Mouse (Mus musculus): ENCODE results near the gene Fgf14. TPM values are rescaled to one million over a fixed set of nuclear protein-coding genes. Genes with fewer than 3 reads are reported as not detected.
A peak's percentile ranks its signal among the peaks of the same experiment; 100 is the strongest.

The Fgf14 gene
- polyA plus RNA-seq, 1 experiment = 0.03 TPM

- WGBS = 8% methylated on average over 15 of the region's 15 CpGs
- Histone ChIP-seq H3K27ac (ENCODE audit: insufficient read depth, low read depth, low read length) (no peak overlapping the region), H3K36me3 (ENCODE audit: control insufficient read depth, insufficient read depth, low read length) (no peaks in the 10 kb centered on the region), H3K4me3 (ENCODE audit: low read depth, low read length) (no peak overlapping the region), H3K27me3 (ENCODE audit: control insufficient read depth, insufficient read depth, low read length) (no peaks in the 10 kb centered on the region), H3K4me1 (ENCODE audit: control insufficient read depth, insufficient read depth, insufficient read length, low read length) (no peaks in the 10 kb centered on the region)
- TF ChIP-seq POLR2A (IDR thresholded peaks at IDR 0.05; ENCODE audit: low read depth, low read length) = no peak
- TF ChIP-seq CTCF (IDR thresholded peaks at IDR 0.05; ENCODE audit: extremely low read depth, insufficient read length, insufficient replicate concordance, low read depth, low read length) = no peak
These were observed 484.1 kb downstream of the Fgf14 start for GRCm38 (mm10) chr14:124192815-124193142.

DNA sequence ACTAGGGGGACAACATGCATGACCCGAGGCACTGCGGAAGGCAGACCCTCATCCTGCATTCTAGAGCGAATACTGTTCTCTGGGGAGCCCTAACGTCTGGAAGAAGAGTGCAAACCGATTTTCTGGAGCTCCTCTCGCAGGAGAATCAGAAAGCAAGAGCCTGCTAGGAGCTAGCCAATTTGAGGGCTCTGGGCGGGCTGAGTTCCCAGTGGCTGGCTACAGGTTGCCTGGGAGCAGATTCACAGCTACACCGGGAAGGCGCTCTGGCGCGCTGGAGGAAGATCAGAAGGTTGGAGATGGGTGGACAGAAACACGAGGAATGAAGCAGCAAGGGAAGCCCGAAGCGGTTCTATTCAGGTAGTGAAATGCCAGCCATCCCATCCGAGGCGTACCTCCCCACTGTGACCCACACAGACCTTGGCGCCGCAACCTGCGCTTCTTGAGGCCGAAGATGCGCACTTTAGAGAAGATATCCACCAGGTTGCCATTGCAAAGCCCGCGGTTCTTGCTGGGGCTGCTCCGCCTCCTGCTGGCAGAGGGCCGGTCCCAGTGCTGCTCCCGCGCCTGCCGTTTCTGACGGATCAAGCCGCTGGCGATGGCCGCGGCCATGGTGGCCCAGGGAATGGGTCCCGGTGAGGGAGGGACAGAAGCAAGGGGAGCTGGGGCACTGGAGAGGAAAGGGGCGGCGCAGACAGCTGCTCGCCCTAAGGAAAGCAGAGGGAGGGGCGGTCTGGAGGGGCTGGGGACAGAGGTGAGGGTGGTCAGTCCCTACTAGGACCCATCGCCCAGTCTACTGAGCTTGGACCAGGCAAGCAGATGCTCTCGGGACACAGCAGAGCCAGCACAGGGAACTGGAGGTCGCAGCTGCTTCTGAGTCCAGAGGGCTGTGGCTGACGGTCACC, 484.8 kb downstream of the Fgf14 start:
- H3K4me3 ChIP-seq (ENCODE audit: low read depth, low read length) = 0 out of 2 replicates have a peak overlapping the region, but pooled peaks have one; percentile 0
- H3K36me3 ChIP-seq (ENCODE audit: control insufficient read depth, insufficient read depth, low read length) = no peaks in the 10 kb centered on the region
- WGBS = 4% methylated on average over 42 of the region's 42 CpGs
- no peaks in the 10 kb centered on the region for H3K27me3 ChIP-seq (ENCODE audit: control insufficient read depth, insufficient read depth, low read length)
- H3K27ac ChIP-seq (ENCODE audit: insufficient read depth, low read depth, low read length) = no peak overlapping the region
- TF ChIP-seq POLR2A (IDR thresholded peaks at IDR 0.05; ENCODE audit: low read depth, low read length) = no peak
- TF ChIP-seq CTCF (IDR thresholded peaks at IDR 0.05; ENCODE audit: extremely low read depth, insufficient read length, insufficient replicate concordance, low read depth, low read length) = no peak
- no peaks in the 10 kb centered on the region for H3K4me1 ChIP-seq (ENCODE audit: control insufficient read depth, insufficient read depth, insufficient read length, low read length)

GRCm38 (mm10) chr14:124180265-124180664, 496.7 kb downstream of the Fgf14 start:
- H3K27me3 ChIP-seq (ENCODE audit: control insufficient read depth, insufficient read depth, low read length) = no peaks in the 10 kb centered on the region
- WGBS = 58% methylated on average over 1 of the region's 1 CpGs
- H3K36me3 ChIP-seq (ENCODE audit: control insufficient read depth, insufficient read depth, low read length) = no peaks in the 10 kb centered on the region
- TF ChIP-seq CTCF (IDR thresholded peaks at IDR 0.05; ENCODE audit: extremely low read depth, insufficient read length, insufficient replicate concordance, low read depth, low read length) (no peak), POLR2A (IDR thresholded peaks at IDR 0.05; ENCODE audit: low read depth, low read length) (no peak)
- H3K27ac ChIP-seq (ENCODE audit: insufficient read depth, low read depth, low read length) = no peak overlapping the region
- no peak overlapping the region for H3K4me3 ChIP-seq (ENCODE audit: low read depth, low read length)
- H3K4me1 ChIP-seq (ENCODE audit: control insufficient read depth, insufficient read depth, insufficient read length, low read length) = no peaks in the 10 kb centered on the region

DNA sequence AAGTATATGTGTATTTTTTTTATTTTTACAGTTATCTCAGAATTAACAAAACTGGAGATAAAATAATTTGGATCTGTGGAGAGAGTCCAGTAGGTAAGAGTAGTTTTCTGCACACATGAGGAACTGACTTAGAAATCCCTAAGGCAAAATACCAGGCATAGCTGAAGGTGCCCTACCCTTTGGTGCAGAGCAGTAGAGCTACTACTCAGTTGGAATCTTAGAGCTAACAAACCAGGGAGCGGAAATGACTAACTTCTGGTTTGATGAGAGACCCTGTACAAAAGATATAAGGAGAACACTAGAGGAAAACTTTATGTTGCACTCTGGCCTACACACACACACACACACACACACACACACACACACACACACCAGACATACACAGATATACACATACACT, 502.8 kb downstream of the Fgf14 start:
- no peaks in the 10 kb centered on the region for H3K4me1 ChIP-seq (ENCODE audit: control insufficient read depth, insufficient read depth, insufficient read length, low read length)
- TF ChIP-seq CTCF (IDR thresholded peaks at IDR 0.05; ENCODE audit: extremely low read depth, insufficient read length, insufficient replicate concordance, low read depth, low read length) (no peak), POLR2A (IDR thresholded peaks at IDR 0.05; ENCODE audit: low read depth, low read length) (no peak)
- no peak overlapping the region for H3K4me3 ChIP-seq (ENCODE audit: low read depth, low read length)
- 83% methylated on average over 1 of the region's 1 CpGs for WGBS
- H3K27me3 ChIP-seq (ENCODE audit: control insufficient read depth, insufficient read depth, low read length) = no peaks in the 10 kb centered on the region
- H3K27ac ChIP-seq (ENCODE audit: insufficient read depth, low read depth, low read length) = no peak overlapping the region
- no peaks in the 10 kb centered on the region for H3K36me3 ChIP-seq (ENCODE audit: control insufficient read depth, insufficient read depth, low read length)

DNA sequence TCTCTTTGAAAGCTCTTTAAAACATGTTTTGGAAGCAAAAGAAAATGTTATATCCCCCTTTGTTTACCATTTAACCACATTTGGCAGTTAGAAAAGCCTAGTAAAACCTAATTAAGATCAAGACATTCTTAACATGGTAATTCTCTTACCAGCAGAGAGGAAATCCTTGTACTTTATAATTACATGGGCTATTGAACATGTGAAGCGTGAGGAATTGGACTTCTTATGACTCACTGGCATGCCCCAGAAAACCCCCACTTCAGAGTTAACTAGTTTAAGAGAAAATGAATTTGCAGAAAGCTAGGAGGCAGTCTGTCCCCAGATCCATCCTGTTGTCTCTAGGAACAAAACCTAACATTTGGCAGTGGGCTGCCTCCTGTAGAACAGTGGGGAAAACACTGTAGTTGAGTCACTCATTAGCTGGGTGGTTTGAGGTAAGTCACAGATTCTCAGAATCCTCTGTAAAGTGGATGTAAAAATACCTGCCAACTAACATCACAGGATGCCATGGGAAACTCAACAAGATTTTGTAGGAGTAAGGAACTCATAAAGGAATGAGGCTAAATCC, 513.2 kb downstream of the Fgf14 start:
- Histone ChIP-seq H3K27me3 (ENCODE audit: control insufficient read depth, insufficient read depth, low read length) (no peaks in the 10 kb centered on the region), H3K27ac (ENCODE audit: insufficient read depth, low read depth, low read length) (no peak overlapping the region), H3K36me3 (ENCODE audit: control insufficient read depth, insufficient read depth, low read length) (no peaks in the 10 kb centered on the region), H3K4me3 (ENCODE audit: low read depth, low read length) (no peak overlapping the region), H3K4me1 (ENCODE audit: control insufficient read depth, insufficient read depth, insufficient read length, low read length) (no peaks in the 10 kb centered on the region)
- 63% methylated on average over 1 of the region's 1 CpGs for WGBS
- TF ChIP-seq CTCF (IDR thresholded peaks at IDR 0.05; ENCODE audit: extremely low read depth, insufficient read length, insufficient replicate concordance, low read depth, low read length) (no peak), POLR2A (IDR thresholded peaks at IDR 0.05; ENCODE audit: low read depth, low read length) (no peak)

GRCm38 (mm10) chr14:124147378-124147777, 529.5 kb downstream of the Fgf14 start:
- Histone ChIP-seq H3K4me1 (ENCODE audit: control insufficient read depth, insufficient read depth, insufficient read length, low read length) (no peaks in the 10 kb centered on the region), H3K27ac (ENCODE audit: insufficient read depth, low read depth, low read length) (no peak overlapping the region), H3K36me3 (ENCODE audit: control insufficient read depth, insufficient read depth, low read length) (no peaks in the 10 kb centered on the region), H3K27me3 (ENCODE audit: control insufficient read depth, insufficient read depth, low read length) (no peaks in the 10 kb centered on the region), H3K4me3 (ENCODE audit: low read depth, low read length) (no peak overlapping the region)
- TF ChIP-seq CTCF (IDR thresholded peaks at IDR 0.05; ENCODE audit: extremely low read depth, insufficient read length, insufficient replicate concordance, low read depth, low read length) (no peak), POLR2A (IDR thresholded peaks at IDR 0.05; ENCODE audit: low read depth, low read length) (no peak)

DNA sequence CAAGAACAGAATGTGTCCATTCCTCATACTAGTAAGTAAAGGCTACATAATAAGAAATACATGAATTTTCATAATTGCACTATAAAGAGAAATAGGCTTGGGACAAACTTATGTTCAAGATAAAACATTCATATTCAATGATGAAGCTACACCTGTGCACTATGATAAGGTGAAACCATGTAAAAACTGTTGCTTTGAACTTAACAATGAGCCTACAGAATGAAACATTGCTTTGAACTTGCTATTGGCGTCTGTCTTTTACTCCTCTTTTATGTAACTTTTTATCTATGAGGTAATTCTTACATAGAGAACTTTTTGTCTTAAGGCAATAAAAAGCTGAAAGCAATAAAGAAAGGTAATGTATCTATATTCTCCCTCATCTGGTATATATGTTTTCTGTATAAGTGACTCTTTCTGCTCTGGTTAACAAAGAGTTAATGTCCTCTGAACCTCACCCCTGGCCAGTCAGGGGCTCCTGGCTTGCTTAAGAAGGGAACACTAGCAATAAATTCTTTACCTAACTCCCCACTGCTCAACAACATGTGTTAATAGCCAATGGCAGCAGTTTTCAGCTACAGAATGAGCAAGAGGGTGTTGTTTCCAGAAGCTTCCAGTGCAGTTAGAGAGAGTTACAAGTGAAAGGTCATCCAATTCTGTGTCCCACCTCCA, 569.6 kb downstream of the Fgf14 start:
- no peaks in the 10 kb centered on the region for H3K4me1 ChIP-seq (ENCODE audit: control insufficient read depth, insufficient read depth, insufficient read length, low read length)
- no peaks in the 10 kb centered on the region for H3K27me3 ChIP-seq (ENCODE audit: control insufficient read depth, insufficient read depth, low read length)
- no peak overlapping the region for H3K27ac ChIP-seq (ENCODE audit: insufficient read depth, low read depth, low read length)
- TF ChIP-seq POLR2A (IDR thresholded peaks at IDR 0.05; ENCODE audit: low read depth, low read length) = no peak
- TF ChIP-seq CTCF (IDR thresholded peaks at IDR 0.05; ENCODE audit: extremely low read depth, insufficient read length, insufficient replicate concordance, low read depth, low read length) = no peak
- WGBS = 47% methylated on average over 1 of the region's 1 CpGs
- no peaks in the 10 kb centered on the region for H3K36me3 ChIP-seq (ENCODE audit: control insufficient read depth, insufficient read depth, low read length)
- no peak overlapping the region for H3K4me3 ChIP-seq (ENCODE audit: low read depth, low read length)
